Mouse (Mus musculus) skeletal muscle tissue, adult 2 months (tissue): ENCODE results near the gene Hist1h2bg.
"Not testable (repeated sequence)": the region's sequence is repeated elsewhere in the genome, so short reads cannot be mapped to it uniquely, and the experiment has no call there.

Experiments used
- DNase-seq: peaks from one replicate; pipeline ENCODE4 v3.0.0-alpha.2; 2012; ENCODE audit warnings: low read depth, low spot score

The Hist1h2bg gene

DNA sequence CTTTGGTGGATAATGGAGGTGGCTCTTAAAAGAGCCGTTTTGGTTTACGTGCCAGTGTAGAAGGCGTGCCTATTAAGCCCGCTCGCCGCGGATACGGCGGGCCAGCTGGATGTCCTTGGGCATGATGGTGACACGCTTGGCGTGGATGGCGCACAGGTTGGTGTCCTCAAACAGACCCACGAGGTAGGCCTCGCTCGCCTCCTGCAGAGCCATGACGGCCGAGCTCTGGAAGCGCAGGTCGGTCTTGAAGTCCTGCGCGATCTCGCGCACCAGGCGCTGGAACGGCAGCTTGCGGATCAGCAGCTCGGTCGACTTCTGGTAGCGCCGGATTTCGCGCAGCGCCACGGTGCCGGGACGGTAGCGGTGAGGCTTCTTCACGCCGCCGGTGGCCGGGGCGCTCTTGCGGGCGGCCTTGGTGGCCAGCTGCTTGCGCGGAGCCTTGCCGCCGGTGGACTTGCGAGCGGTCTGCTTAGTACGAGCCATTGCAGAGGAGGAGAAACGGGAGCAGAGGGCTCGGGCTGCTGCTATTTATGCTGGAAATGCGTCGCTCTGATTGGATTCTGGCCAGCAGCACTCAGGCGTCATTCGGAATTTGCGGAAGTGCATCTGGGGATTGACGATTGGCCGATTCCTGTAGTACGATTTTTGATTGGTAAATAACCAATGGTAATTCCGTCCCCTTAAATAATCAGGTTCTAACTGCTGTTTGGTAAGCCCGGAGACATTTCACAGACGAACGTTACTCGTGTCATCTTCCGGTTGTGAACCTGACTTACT is 9.1 kb upstream of the Hist1h2bg start, which contains the start of gene Hist1h3e:
Gene Hist1h3e, minus strand, starts transcription at position 487 of the 777 bp plus-strand sequence.
- DNase-seq = peak; percentile 98

DNA sequence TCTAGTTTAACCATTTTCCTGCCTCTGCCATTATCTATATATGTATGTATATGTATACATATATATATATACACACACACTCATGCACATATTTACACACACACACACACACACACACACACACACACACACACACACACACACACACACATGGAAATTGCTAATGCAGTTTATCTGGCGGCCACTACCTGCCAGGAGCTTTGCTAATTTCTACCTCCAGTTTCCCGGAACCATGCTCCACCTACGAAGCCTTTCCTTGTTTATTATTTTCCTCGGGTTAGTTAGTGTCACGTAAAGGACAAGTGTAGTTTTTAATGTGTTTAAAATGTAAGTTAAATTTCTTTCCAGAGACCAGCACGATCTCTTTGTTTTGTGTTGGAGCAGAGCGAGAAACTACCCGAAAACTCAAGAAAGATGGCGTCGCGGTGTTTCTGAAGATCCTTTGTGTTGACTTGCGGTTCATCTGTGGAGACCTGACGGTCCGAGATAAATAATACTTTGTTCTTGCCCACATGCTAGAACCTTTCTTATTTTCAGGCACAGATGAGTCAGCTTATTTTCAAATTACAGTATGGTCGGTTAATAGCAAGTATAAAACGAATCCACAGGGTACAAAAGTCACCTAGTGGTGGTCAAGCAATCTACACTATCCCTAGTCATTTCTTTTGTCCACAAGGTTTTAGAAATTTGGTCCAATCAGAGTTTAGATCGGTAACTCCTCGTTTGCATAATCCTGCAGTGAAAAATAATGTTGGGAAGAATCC is 8.3 kb upstream of the Hist1h2bg start:
- peak; percentile 46 for DNase-seq

DNA sequence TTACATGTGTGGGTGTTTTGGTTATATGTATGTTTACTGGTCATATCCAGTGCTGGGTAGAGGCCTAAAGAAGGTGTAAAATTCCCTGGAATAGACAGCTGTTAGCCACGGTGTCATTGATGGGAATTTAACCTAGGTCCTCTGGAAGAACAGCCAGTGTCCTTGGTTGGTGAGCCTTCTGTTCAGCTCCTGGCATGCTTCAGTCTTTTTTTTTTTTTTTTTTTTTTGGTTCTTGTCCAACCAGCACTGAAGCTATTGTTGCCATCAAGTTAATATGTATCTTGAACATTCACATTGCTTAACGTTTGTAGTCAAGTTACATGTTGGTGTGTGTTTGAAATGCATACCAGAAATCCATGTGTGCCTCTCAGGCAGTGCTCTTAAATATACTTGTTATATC is 6.7 kb upstream of the Hist1h2bg start:
- DNase-seq = no peak

DNA sequence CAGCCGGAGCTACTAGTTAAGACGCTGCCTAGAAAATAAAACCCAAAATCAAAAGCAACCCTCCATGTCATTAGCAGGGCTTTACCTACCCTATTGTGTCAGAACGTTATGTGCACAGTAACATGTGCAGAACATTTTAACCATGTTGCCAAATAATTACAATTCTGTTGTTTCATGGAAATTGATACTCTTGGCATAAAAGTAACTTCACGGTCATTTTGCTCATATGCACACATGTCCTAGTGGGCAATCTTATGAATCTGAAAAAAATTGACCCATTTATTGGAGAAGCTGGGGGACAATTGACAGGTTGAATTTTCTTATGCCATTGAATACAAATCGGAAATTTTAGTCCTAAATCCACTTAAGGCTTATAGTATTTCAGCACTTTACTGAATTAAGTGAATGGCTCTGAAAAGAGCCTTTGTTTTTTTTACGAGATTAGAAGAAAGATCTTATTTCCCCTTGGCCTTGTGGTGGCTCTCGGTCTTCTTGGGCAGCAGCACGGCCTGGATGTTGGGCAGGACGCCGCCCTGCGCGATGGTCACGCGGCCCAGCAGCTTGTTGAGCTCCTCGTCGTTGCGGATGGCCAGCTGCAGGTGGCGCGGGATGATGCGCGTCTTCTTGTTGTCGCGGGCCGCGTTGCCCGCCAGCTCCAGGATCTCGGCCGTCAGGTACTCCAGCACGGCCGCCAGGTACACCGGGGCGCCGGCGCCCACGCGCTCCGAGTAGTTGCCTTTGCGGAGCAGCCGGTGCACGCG is 755 bp upstream of the Hist1h2bg start:
- DNase-seq = not testable (repeated sequence)

DNA sequence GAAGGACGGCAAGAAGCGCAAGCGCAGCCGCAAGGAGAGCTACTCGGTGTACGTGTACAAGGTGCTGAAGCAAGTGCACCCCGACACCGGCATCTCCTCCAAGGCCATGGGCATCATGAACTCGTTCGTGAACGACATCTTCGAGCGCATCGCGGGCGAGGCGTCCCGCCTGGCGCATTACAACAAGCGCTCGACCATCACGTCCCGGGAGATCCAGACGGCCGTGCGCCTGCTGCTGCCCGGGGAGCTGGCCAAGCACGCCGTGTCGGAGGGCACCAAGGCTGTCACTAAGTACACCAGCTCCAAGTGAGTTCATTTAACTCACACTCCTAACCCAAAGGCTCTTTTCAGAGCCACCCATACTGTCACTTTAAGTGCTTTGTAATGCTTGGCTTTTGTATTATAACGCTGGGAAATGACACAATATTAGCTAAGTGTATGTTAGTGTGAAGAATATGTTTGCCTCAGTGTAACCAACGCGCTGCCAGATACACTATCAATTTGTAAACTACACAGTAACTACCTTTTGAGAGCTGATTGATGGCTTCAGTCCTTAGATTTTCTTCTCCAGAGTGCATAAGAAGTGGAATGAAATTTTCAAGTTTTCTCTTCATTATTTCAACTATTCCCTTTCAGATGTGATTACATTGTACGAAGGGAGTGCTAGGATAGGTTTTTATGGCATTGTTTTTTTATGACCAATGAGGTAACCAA is 465 bp downstream of the Hist1h2bg start:
- not testable (repeated sequence) for DNase-seq

DNA sequence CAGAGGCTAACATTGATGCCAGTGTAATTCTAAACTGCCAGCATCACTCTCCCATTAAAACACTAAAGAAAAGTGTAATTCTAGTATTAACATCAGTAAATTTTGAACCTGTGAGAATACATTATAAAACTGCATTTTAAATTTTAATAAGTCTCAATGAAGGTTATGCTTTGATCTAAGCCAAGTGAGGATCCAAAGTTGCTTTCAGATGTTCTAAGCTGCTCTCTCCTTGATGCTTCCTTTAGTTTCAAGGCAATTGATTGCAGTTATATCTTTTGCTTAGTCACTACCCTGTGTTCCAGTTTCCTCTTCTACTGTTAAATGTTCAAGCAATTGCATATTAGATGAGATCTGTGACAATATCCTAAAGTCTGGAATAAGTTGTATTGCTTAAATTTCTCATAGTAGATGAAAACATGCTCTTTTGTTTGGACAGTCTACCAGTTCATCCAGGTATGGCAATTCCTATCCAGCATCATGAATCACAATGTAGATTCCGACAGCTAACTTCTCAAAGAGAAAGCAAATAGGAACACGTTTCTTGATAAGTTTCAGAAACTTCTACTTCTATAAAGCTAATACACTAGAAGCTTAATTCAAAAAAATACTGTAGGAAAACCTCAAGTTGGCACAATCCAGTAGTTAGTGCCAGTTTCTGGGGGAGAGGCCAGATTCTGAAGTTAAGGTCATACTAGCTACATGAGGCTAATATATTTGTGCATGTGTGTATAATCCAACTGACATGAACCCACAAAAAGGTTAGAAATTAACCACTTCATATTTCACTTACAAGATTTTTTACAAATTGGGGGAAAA is 1.2 kb downstream of the Hist1h2bg start:
- DNase-seq = no peak

DNA sequence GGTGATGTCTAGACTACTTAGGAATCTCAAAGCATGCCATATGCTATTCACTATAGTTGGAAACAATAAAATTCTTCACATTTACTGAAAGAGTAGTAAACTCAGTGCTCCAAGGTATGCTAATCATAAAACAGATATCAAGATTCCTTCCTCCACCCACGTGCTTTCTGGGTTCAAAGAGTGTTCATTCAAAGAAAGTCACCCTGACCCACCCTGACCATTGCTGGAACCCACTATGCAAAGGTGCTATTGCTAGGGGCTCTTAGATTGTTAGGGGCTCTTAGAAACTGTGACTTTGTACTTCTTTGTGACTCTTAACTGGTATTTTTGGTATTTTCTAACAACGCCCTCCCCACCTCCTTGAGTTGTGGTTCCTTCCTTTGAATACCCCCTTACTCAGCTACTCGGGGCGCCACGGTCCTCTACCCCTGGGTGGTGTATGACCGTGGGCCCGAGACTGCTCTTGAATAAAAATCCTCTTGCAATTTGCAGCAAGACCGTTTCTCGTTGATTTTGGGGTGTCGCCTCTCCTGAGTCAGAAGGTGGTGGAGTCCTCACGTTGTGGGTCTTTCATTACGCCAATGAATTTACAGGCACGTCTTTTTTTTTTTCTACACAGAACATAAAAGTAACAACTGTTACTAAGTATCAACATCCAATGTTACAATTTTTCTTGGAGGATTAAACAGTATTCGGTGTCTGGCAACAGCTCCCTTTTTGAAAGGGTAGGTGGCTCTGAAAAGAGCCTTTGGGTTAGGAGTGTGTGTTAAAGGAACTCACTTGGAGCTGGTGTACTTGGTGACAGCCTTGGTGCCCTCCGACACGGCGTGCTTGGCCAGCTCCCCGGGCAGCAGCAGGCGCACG is 2.1 kb downstream of the Hist1h2bg start:
- not testable (repeated sequence) for DNase-seq

DNA sequence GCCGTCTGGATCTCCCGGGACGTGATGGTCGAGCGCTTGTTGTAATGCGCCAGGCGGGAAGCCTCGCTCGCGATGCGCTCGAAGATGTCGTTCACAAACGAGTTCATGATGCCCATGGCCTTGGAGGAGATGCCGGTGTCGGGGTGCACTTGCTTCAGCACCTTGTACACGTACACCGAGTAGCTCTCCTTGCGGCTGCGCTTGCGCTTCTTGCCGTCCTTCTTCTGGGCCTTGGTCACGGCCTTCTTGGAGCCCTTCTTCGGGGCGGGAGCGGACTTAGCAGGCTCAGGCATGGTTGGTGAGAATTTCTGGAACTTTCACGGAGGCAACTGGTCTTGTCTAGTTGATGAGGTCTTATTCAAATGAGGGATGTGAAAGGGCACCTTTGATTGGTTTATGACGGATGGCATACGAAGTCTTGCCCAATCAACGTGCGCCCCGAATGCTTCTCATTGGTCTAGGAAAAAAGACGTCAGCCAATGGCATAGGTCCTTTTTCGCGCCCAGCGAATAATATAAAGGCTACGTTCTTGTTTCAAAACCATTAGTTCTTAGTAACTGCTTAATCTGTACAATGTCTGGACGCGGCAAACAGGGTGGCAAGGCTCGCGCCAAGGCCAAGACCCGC is 2.8 kb downstream of the Hist1h2bg start, which contains the start of the genes Hist1h2bf and Hist1h2ad:
Gene Hist1h2bf, minus strand, starts transcription at position 299 of the 627 bp plus-strand sequence.
Gene Hist1h2ad, plus strand, starts transcription at position 484 of the 627 bp plus-strand sequence.
- peak; percentile 91 for DNase-seq

DNA sequence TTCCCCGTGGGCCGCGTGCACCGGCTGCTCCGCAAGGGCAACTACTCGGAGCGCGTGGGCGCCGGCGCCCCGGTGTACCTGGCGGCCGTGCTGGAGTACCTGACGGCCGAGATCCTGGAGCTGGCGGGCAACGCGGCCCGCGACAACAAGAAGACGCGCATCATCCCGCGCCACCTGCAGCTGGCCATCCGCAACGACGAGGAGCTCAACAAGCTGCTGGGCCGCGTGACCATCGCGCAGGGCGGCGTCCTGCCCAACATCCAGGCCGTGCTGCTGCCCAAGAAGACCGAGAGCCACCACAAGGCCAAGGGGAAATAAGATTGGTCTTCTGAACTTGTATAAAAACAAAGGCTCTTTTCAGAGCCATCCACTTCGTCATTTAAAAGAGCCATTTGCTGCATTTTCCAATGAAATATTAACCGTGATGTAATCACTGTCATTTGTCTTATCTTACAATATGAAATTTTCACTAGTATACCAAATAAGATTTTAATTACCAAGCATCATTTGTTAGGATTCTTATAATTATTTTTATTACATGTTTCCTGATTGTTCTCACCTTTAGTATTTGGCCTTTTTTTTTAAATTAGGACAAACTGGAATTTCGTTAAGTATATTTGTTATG is 3.5 kb downstream of the Hist1h2bg start:
- DNase-seq = not testable (repeated sequence)

DNA sequence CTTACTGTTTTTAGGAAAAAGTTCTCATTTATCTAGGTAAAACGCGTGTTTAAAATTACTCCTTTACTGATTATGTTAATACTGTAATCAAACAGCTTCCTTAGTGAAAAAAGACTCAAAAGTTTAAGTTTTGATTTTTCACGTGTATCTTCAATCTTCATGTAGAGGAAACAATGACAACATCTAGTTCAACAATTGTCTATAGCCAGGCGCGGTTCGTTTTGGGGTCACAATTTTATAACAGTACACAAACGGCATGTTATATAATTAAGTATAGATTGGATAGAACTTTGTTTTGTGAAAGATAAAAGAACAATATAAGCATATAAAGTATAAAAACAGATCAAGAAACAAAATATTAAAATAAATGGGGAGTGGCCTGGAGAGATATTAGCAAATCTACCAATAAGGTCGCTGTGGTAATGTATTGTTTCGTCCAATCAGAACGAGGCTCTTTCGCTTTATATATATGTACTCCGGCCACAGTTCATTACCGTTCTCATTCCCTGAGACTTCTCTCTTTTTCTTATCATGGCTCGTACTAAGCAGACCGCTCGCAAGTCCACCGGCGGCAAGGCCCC is 4.2 kb downstream of the Hist1h2bg start, which contains the start of gene Hist1h3d:
Gene Hist1h3d, plus strand, starts transcription at position 493 of the 581 bp plus-strand sequence.
- peak; percentile 71 for DNase-seq

DNA sequence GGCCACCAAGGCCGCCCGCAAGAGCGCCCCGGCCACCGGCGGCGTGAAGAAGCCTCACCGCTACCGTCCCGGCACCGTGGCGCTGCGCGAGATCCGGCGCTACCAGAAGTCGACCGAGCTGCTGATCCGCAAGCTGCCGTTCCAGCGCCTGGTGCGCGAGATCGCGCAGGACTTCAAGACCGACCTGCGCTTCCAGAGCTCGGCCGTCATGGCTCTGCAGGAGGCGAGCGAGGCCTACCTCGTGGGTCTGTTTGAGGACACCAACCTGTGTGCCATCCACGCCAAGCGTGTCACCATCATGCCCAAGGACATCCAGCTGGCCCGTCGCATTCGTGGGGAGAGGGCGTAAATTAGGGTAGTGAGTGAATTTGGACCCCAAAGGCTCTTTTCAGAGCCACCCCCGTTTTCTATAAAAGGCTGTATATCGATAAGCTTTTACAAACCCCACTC is 4.7 kb downstream of the Hist1h2bg start:
- DNase-seq = not testable (repeated sequence)

DNA sequence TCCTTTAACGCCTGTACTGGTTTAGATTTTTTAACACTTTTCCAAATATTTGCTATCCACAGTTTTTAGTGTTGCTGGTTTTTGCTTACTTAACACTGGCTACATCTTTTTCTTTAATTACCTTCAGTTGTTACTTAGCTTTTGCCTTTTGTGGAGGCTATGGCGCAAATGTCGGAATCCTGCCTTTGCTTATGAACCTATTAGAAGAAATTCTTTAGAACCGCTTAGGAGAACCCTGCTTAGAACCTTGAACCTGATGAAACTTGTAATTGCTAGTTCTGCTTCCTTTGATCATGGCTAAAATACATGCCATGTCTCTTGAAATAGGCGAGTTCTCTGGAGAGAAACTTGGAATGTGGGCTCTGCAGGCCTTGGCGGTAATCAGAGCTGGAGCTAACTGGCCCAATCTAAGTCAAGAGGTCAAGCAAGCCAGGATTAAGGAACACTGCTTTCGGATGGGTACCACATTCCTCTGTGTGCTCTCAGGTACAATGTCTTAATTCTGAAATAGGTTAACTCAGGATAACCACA is 5.2 kb downstream of the Hist1h2bg start:
- no peak for DNase-seq

DNA sequence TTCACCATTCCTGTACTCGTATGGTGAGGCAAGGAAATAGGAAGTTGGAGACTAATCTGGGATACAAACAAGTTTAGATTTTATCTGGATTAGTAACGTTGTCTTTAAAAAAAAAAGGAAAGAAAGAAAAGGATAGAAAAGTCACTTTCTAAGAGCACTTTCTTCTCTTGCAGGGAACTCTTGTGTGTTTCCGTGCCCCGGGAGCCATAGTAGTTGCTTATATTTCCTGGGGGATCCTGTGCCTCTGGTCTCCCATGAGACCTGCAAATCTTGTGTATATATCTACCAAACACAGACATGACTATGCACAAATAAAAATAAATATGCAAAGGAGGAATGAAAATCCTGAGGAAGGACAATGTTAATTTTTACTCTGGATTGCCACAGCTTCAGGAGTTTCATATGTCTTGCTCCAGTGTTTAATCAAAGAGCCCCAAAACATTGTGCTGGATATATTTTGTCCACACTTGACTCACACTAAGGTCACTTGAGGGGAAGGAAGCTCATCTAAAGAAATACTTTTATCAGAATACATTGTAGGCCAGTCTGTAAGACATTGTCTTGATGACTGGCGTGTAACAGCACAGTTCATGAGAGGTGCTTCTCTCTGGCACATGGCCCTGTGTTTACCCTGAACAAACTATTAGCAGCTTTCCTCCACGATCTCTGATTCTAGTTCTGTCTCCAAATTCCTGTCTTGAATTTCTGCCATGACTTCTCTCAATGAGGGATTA is 5.9 kb downstream of the Hist1h2bg start:
- no peak for DNase-seq

DNA sequence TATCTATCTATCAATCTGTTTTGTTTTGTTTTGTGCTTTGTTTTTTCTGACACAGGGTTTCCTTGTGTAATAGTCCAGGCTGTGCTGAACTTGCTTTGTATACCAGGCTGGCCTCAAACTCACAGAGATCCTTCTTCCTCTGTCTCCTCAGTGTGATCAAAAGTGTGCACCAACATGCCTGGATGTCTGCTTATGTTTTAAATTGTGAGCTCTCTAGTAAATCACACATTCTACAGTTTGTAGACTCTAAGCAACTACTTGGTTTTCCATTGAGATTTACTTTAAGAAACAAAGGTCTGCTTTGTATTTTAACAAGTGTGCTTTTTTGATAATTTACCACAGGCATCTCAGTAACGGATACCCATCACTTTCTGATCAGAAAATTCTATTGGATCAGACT is 6.6 kb downstream of the Hist1h2bg start:
- no peak for DNase-seq

DNA sequence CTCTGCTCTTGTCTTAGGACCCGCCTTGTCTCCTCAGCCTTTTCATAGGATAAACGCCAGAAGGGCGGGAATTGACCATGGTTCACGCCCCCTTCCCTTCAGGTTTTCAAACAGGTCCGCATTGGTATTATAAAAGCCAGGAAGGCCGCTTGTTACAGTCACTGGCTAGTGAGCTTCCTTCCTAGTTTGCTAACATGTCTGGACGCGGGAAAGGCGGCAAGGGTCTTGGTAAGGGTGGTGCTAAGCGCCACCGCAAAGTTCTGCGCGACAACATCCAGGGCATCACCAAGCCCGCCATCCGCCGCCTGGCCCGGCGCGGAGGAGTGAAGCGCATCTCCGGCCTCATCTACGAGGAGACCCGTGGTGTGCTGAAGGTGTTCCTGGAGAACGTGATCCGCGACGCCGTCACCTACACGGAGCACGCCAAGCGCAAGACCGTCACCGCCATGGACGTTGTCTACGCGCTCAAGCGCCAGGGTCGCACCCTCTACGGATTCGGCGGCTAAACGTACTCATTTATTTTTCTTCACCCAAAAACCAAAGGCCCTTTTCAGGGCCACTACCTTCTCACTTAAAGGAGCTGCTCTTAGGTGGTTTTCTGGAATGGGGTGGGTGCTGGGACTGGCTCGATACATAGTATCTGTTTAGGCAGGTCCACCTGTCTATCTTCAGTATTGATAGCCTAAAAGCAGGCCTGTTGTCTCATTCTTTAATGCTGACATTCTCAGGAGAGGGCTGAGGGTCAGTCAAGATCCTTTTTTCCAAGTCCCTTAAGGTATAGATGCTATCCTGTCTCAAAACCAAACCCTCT is 10.4 kb downstream of the Hist1h2bg start, which contains the start of gene Hist1h4d:
Gene Hist1h4d, plus strand, starts transcription at position 191 of the 811 bp plus-strand sequence.
- DNase-seq = peak; percentile 96
